Mouse (Mus musculus) midbrain, embryonic 15.5 days (tissue): ENCODE results near the gene As3mt. TPM values are rescaled to one million over a fixed set of nuclear protein-coding genes. Genes with fewer than 3 reads are reported as not detected.
"Not testable (repeated sequence)": the region's sequence is repeated elsewhere in the genome, so short reads cannot be mapped to it uniquely, and the experiment has no call there.

Experiments
- ATAC-seq: fragments of 200-750 bp; cut with Nextera tagmentation; replicated peaks from 2 replicates; pipeline ENCODE4 v1.8.0; 2017; ENCODE audit warnings: moderate TSS enrichment
- H3K27ac ChIP-seq: fragments of 300-500 bp; sonication (generic); 2 replicates; pipeline ENCODE4 v1.5.1; 2015; ENCODE audit warnings: mild to moderate bottlenecking, inconsistent platforms
- H3K27me3 ChIP-seq: fragments of 300-500 bp; sonication (generic); replicated peaks from 2 replicates; pipeline ENCODE4 v1.6.1; 2015; ENCODE audit warnings: inconsistent platforms
- H3K36me3 ChIP-seq: fragments of 300-500 bp; sonication (generic); replicated peaks from 2 replicates; pipeline ENCODE4 v1.6.1; 2015; ENCODE audit warnings: inconsistent platforms
- H3K4me1 ChIP-seq: fragments of 300-500 bp; sonication (generic); 2 replicates; pipeline ENCODE4 v1.6.1; 2015; ENCODE audit warnings: inconsistent platforms
- H3K4me2 ChIP-seq: fragments of 300-500 bp; sonication (generic); 2 replicates; pipeline ENCODE4 v1.6.1; 2015; ENCODE audit warnings: inconsistent platforms, mild to moderate bottlenecking, moderate library complexity
- H3K4me3 ChIP-seq: fragments of 300-500 bp; sonication (generic); 2 replicates; pipeline ENCODE4 v1.5.1; 2015; ENCODE audit warnings: mild to moderate bottlenecking, inconsistent platforms
- H3K9ac ChIP-seq: fragments of 300-500 bp; sonication (generic); 2 replicates; pipeline ENCODE4 v1.6.1; 2015; ENCODE audit warnings: mild to moderate bottlenecking, inconsistent platforms
- H3K9me3 ChIP-seq: fragments of 300-500 bp; sonication (generic); 2 replicates; pipeline ENCODE4 v1.6.1; 2016; ENCODE audit warnings: inconsistent platforms
- WGBS: fragments of 180-500 bp; shearing (Covaris S2); methylation state at CpG from one replicate; pipeline ENCODE4 v1.1.7; 2015; ENCODE audit warnings: mixed read lengths; 5-methylcytosine and 5-hydroxymethylcytosine counted together
- polyA plus RNA-seq: library from polyadenylated mRNA; unstranded; fragments of >200 nt; fragmentation: Nextera tagmentation; extraction: Ambion mirVana; gene quantifications from 2 replicates; pipeline ENCODE4 v1.2.1, GENCODE M21; 2015

As3mt gene
- polyA plus RNA-seq, 1 experiment from 2014 or later, result 33.9 TPM

DNA sequence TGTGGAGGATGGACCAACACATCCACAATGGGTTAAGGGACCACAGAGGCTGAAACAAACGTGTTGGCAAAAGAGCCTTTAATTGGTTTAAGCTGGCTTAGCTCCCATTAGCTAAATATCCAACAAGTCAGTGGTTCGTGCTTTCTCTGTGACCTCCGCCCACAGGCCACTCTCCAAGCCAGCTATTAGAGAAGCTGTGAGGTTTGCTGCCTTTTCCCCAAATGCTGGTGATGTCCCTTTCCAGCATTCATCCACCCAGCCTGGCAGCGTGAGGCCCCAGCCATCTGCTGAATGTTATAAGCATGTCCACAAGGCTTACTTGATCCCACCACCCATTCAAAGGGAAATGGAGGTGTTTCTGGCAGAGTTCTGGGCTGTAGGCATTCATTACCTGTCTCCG is 69.1 kb downstream of the As3mt start:
- Histone ChIP-seq H3K36me3 (no peaks in the 10 kb centered on the region), H3K4me3 (no peak overlapping the region), H3K4me2 (no peak overlapping the region), H3K27ac (no peak overlapping the region), H3K9me3 (no peaks in the 10 kb centered on the region), H3K27me3 (no peaks in the 10 kb centered on the region), H3K4me1 (peaks cover 4% of the 10 kb centered on the region; the same call in 1 of the 2 replicates), H3K9ac (no peak overlapping the region)
- WGBS, result 60% methylated on average over 5 of the region's 5 CpGs
- ATAC-seq, result no peak

GRCm38 (mm10) chr19:46776850-46777249 is 69.6 kb downstream of the As3mt start:
- no peak overlapping the region for H3K9ac ChIP-seq
- H3K9me3 ChIP-seq, result no peaks in the 10 kb centered on the region
- H3K36me3 ChIP-seq, result no peaks in the 10 kb centered on the region
- WGBS, result 90% methylated on average over 3 of the region's 3 CpGs
- no peak overlapping the region for H3K4me2 ChIP-seq
- no peak for ATAC-seq
- H3K4me3 ChIP-seq, result no peak overlapping the region
- H3K27me3 ChIP-seq, result no peaks in the 10 kb centered on the region
- H3K27ac ChIP-seq, result no peak overlapping the region
- H3K4me1 ChIP-seq, result peaks cover 4% of the 10 kb centered on the region; the same call in 1 of the 2 replicates

- ATAC-seq, result no peak
- WGBS, result 72% methylated on average over 12 of the region's 12 CpGs
- Histone ChIP-seq H3K4me1 (no peaks in the 10 kb centered on the region), H3K4me2 (no peak overlapping the region), H3K27me3 (no peaks in the 10 kb centered on the region), H3K9ac (no peak overlapping the region), H3K9me3 (no peaks in the 10 kb centered on the region), H3K27ac (no peak overlapping the region), H3K36me3 (no peaks in the 10 kb centered on the region), H3K4me3 (no peak overlapping the region)
Observed at GRCm38 (mm10) chr19:46777928-46778680, 70.8 kb downstream of the As3mt start.

- not testable (repeated sequence) for H3K27ac ChIP-seq, H3K4me1 ChIP-seq, H3K9ac ChIP-seq, H3K4me3 ChIP-seq, H3K27me3 ChIP-seq, H3K36me3 ChIP-seq, H3K9me3 ChIP-seq, H3K4me2 ChIP-seq, ATAC-seq
- WGBS, result 90% methylated on average over 1 of the region's 1 CpGs
Observed at GRCm38 (mm10) chr19:46779130-46779529, 71.9 kb downstream of the As3mt start.

- H3K9ac ChIP-seq, result no peak overlapping the region
- H3K9me3 ChIP-seq, result no peaks in the 10 kb centered on the region
- no peak overlapping the region for H3K27ac ChIP-seq
- H3K27me3 ChIP-seq, result no peaks in the 10 kb centered on the region
- WGBS, result 71% methylated on average over 5 of the region's 5 CpGs
- no peaks in the 10 kb centered on the region for H3K36me3 ChIP-seq
- H3K4me1 ChIP-seq, result 0 out of 2 replicates have a peak, but pooled peaks cover 3% of the 10 kb centered on the region
- H3K4me3 ChIP-seq, result no peak overlapping the region
- no peak for ATAC-seq
- no peak overlapping the region for H3K4me2 ChIP-seq
Observed at GRCm38 (mm10) chr19:46784038-46784437, 76.8 kb downstream of the As3mt start.

DNA sequence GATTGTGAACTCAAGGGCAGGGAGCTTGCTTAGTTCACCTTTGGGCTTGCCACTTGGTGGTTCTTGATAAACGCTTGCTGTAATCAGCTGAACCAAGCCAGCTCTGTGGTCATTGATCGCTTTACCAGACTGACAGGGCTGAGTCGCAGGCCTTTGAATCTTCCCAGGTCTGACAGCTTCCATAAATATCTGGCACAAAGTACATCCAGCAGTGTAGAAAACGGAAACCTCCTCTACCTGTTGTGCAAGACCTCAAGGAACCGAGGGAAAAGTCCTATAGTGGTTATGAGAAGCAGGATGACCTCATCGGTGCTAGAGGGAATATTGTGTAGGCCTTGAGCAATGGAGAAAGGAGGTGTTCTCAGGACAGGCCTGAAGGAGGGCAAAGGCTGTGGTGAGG is 77.2 kb downstream of the As3mt start:
- Histone ChIP-seq H3K4me3 (no peak overlapping the region), H3K36me3 (no peaks in the 10 kb centered on the region), H3K4me2 (no peak overlapping the region), H3K27me3 (no peaks in the 10 kb centered on the region), H3K9me3 (no peaks in the 10 kb centered on the region), H3K4me1 (0 out of 2 replicates have a peak, but pooled peaks cover 3% of the 10 kb centered on the region), H3K27ac (no peak overlapping the region), H3K9ac (no peak overlapping the region)
- 89% methylated on average over 6 of the region's 6 CpGs for WGBS
- no peak for ATAC-seq

GRCm38 (mm10) chr19:46785633-46786032 is 78.4 kb downstream of the As3mt start:
- no peak for ATAC-seq
- 0 out of 2 replicates have a peak, but pooled peaks cover 3% of the 10 kb centered on the region for H3K4me1 ChIP-seq
- no peak overlapping the region for H3K9ac ChIP-seq
- H3K4me3 ChIP-seq, result no peak overlapping the region
- no peak overlapping the region for H3K4me2 ChIP-seq
- H3K27ac ChIP-seq, result no peak overlapping the region
- H3K36me3 ChIP-seq, result no peaks in the 10 kb centered on the region
- WGBS, result 72% methylated on average over 4 of the region's 4 CpGs
- no peaks in the 10 kb centered on the region for H3K27me3 ChIP-seq
- no peaks in the 10 kb centered on the region for H3K9me3 ChIP-seq

- no peak for ATAC-seq
- H3K9ac ChIP-seq, result no peak overlapping the region
- no peak overlapping the region for H3K4me2 ChIP-seq
- H3K4me1 ChIP-seq, result 0 out of 2 replicates have a peak, but pooled peaks cover 1% of the 10 kb centered on the region
- WGBS, result 95% methylated on average over 1 of the region's 1 CpGs
- no peaks in the 10 kb centered on the region for H3K27me3 ChIP-seq
- H3K36me3 ChIP-seq, result no peaks in the 10 kb centered on the region
- no peak overlapping the region for H3K27ac ChIP-seq
- H3K4me3 ChIP-seq, result no peak overlapping the region
- no peaks in the 10 kb centered on the region for H3K9me3 ChIP-seq
Observed at GRCm38 (mm10) chr19:46789782-46790181, 82.5 kb downstream of the As3mt start.

Other genes with a start within 250 kb of the As3mt start
- gene Trim8, start 205.8 kb upstream of the As3mt start, polyA plus RNA-seq, result 29.9 and 30.5 TPM in 2 replicates
- gene Arl3, start 134.3 kb upstream of the As3mt start, polyA plus RNA-seq, result 209 and 210 TPM in 2 replicates
- gene Sfxn2, start 134.1 kb upstream of the As3mt start, polyA plus RNA-seq, result 10.5 and 11.7 TPM in 2 replicates
- gene Wbp1l, start 108.4 kb upstream of the As3mt start, polyA plus RNA-seq, result 41.1 and 42.6 TPM in 2 replicates
- not detected in 2 replicates for gene Cyp17a1, start 34.3 kb upstream of the As3mt start, polyA plus RNA-seq
- 22.4 and 24.1 TPM in 2 replicates for gene Borcs7, start 17.6 kb upstream of the As3mt start, polyA plus RNA-seq
- gene Cnnm2, start 54.1 kb downstream of the As3mt start, polyA plus RNA-seq, result 7.8 and 10.1 TPM in 2 replicates